Mouse (Mus musculus) layer of hippocampus, adult 2 months (tissue): Measurements from ENCODE around the gene Olfml2b. TPM values are rescaled to one million over a fixed set of nuclear protein-coding genes. Genes with fewer than 3 reads are reported as not detected.

ENCODE experiments used
- DNase-seq, 2 experiments: peaks; one replicate each; pipeline ENCODE4 v3.0.0; 2022; ENCODE audit warnings: low spot score in 2 of 2
- H3K27ac ChIP-seq: fragments of 200-600 bp; 2 replicates; pipeline ENCODE4 v1.8.1; 2022
- H3K4me3 ChIP-seq: fragments of 200-600 bp; 2 replicates; pipeline ENCODE4 v1.8.1; 2022; ENCODE audit warnings: mild to moderate bottlenecking
- CTCF ChIP-seq: fragments of 200-600 bp; conservative IDR thresholded peaks from 2 replicates; pipeline ENCODE4 v1.8.1; 2022; ENCODE audit warnings: antibody characterized with exemption, mild to moderate bottlenecking, moderate library complexity
- total RNA-seq, 2 experiments: library from RNA; stranded (reverse); gene quantifications; 2 replicates each; pipeline ENCODE4 v1.2.3; 2021

The Olfml2b gene
- total RNA-seq, 2 experiments from 2014 or later: 48.7 to 48.8 TPM

DNA sequence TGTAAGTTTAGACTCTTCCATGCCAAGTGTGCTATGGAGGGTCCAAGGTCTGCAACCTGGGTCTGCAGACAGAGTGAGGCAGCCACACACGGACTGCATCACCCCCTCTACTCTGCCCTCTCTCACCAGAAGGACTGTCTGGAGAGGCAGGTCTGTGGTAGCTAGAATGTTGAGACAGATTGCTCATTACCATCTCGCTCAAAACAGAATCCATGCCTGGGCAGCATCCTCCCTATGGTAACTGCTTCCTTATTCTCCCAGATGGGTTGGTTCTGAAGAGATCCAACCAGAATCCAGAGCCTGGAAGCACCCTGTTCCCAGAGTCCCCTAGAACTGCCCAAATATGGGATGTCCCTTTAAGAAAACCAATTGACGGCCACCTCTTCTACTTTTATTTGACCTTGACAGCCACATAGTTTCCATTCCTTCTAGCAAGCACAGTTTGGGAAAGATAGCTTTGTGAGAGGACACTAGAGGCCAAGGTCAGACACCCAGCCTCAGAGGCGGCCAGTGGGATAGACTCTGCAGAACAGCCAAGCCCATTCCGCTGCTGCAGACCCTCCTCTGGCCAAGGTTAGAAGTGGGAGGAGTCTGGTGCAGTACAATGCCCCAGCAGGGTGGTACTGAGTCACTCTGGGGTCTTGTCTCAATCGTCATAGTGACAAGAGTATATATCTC is 6.9 kb downstream of the Olfml2b start:
- H3K4me3 ChIP-seq: no peak overlapping the region
- no peak for TF ChIP-seq CTCF
- no peak for DNase-seq
- peak overlapping the region; percentile 71 for H3K27ac ChIP-seq

DNA sequence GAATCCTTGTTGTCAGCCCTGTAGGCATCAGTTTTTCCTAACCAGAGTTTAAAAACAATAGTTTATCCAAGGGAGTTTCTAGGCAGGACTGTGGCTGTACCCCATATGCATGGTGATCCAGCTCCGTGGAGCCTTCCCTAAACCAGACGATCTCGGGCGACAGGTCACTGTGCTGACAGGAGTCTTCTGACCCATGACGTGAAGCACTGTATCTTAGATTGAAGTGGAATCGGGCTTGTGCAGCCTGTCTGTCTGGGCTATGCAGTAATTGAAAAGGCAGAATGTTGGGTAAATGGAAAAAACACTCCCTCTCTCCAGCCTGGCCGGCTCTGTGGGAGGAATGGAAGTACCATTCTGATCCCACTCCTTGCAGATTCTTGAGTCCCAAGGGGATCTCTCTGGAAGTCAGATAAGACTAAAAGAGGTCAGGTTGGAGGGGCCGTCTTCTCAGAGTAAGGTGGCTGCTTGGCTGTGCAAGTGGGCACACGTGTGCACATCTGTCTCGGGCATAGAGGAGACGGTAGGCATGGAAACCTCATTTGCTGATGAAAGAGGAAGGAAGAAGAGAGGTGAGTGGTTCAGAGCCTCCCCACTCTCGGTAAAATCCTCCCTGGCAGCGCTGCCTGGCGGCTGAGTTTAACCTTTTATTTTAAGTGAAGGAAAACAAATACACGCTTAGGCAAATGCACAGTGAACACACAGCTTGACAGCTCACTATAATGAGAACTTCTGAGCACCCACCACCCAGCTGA is 7.8 kb downstream of the Olfml2b start:
- Histone ChIP-seq H3K4me3 (no peak overlapping the region), H3K27ac (peak overlapping the region; percentile 71)
- TF ChIP-seq CTCF: no peak
- DNase-seq: no peak

DNA sequence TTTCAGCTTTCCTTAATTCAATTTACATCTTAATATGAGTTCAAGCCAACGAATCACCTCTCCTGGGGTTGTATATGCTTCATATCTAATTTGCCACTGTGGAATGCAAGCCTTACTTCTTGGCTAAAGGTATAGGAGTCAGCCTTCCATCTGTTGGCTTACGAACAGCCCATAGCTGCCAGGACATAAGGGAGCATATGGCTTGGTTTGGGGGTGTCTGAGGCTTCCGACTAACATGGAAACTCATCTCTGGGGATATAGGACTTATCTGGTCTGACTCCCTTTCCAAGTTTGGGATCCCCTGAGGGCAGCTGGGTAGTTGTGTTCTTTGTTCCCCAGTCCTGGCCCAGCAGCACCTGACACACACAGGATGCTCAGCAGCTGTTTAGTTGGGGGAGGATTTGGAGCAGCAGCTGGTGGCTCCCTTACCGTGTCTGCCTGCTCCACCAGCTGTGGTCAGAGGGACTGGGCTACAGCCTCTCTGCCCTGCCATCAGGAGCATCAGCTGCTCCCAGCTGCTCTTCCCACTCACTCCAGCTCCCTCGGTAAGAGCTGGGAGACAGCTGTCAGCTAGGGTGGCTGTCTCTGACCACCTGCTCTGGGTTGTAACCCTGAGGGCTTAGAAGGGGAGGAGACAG is 11.1 kb downstream of the Olfml2b start:
- TF ChIP-seq CTCF: no peak
- Histone ChIP-seq H3K27ac (peak overlapping the region; percentile 62), H3K4me3 (no peak overlapping the region)
- no peak for DNase-seq

- no peak for DNase-seq
- Histone ChIP-seq H3K27ac (peak overlapping the region; percentile 62; the same call in 1 of the 2 replicates), H3K4me3 (no peak overlapping the region)
- TF ChIP-seq CTCF: no peak
Measured at GRCm38 (mm10) chr1:170656518-170657227, 12.3 kb downstream of the Olfml2b start.

DNA sequence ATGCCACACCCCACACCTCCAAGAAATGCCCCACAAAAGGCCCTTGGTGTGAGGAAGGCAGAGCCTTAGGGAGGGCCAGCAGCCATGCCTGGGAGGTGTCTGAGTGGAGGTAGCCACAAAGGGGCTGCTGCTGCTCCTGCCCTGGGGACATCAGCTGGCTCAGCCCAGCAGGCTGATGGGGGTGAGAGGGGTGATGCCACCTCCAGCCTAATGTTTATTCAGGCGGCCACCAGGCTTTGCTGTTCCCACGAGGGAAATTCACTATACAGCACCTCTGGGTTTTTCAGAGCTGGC is 12.8 kb downstream of the Olfml2b start:
- DNase-seq: no peak
- peak overlapping the region; percentile 62; the same call in 1 of the 2 replicates for H3K27ac ChIP-seq
- no peak for TF ChIP-seq CTCF
- H3K4me3 ChIP-seq: no peak overlapping the region

- H3K4me3 ChIP-seq: no peak overlapping the region
- no peak for TF ChIP-seq CTCF
Measured at GRCm38 (mm10) chr1:170657643-170658314, 13.4 kb downstream of the Olfml2b start.

GRCm38 (mm10) chr1:170659260-170659659 is 14.9 kb downstream of the Olfml2b start:
- DNase-seq: no peak
- no peak for TF ChIP-seq CTCF
- H3K4me3 ChIP-seq: no peak overlapping the region
- H3K27ac ChIP-seq: no peak overlapping the region

More at GRCm38 (mm10) chr1:170657643-170658314, 13.4 kb downstream of the Olfml2b start:
- peak overlapping the region; percentile 62; the same call in 1 of the 2 replicates for H3K27ac ChIP-seq
- DNase-seq: no peak

DNA sequence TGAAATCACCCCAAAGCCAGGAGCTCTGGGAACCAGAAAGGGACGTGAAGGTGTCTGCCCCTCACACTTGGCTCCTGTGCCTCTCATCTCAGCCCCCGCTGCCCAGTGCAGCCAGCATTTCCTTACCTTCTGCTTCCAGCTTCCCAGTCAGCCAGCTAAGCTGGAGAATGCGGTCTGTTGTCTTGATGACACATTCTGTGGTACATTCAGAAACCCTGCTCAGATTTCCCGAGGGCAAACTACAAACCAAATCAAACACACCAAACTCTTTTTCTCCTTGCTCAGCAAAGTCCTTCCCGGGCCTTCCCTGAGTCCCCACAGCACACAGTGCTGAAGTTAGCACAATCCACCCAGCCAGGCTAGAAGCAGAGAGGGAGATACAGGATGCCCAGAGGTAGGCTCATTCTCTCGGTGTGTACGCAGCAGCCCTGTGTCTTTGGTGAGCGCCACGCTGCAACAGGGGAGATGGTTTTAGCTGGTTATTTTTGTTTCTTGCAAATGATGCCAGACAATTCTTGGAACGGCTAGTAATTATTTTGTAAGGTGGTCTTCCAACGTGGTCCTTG is 20.4 kb downstream of the Olfml2b start:
- DNase-seq: no peak

GRCm38 (mm10) chr1:170665200-170665599 is 20.9 kb downstream of the Olfml2b start:
- DNase-seq: no peak
- Histone ChIP-seq H3K27ac (peak overlapping the region; percentile 60), H3K4me3 (no peak overlapping the region)
- TF ChIP-seq CTCF: no peak

More for the DNA sequence above, 20.4 kb downstream of the Olfml2b start:
- no peak for TF ChIP-seq CTCF
- Histone ChIP-seq H3K4me3 (no peak overlapping the region), H3K27ac (peak overlapping the region; percentile 60)

DNA sequence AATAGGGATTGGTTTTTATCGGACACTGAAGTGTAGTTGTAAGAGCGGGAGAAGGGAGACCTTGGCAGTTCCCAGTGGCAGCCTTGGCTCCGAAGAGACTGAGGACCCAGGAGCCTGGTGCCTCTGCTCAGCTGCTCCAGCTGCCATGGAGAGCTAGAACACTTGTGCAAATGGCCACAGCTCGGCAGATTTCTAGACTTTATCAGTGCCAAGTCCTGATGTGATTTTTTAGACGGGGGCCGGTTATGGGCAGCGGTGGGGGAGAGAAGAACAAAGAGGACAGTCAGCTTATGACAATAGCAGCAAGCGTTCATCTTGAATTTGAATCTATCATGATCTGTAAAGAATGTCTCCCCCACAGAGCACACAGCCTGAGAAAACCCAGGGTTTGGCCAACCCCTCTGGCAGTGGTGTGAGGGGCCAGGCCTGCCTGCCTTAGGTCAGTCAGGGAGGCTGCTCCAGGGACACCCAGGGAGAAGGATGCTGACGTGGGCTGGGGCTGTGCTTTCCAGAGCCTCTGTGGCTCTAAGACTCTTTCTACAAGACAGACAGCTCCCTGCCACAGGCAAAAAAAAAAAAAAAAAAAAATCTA is 29.9 kb downstream of the Olfml2b start:
- peak overlapping the region; percentile 77 for H3K27ac ChIP-seq
- DNase-seq: no peak
- H3K4me3 ChIP-seq: no peak overlapping the region
- no peak for TF ChIP-seq CTCF

DNA sequence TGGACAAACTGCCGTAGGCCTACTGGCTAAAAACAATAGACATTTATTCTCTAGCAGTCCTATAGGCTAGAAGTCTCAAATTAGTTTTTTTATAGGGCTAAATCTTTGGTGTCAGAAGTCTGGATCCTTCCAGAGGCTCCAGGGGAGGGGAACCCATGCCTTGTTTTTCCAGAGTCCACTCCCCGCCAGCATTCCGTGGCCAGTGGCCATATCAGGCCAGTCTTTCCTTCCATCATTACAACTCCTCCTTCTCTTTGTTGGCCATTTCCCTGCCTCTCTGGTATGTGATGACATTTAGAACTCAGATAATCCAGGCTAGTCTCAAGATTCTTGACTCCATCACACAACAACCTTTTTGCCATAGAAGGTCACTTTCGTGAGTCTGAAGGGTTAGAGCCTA is 33.3 kb downstream of the Olfml2b start:
- no peak for DNase-seq

DNA sequence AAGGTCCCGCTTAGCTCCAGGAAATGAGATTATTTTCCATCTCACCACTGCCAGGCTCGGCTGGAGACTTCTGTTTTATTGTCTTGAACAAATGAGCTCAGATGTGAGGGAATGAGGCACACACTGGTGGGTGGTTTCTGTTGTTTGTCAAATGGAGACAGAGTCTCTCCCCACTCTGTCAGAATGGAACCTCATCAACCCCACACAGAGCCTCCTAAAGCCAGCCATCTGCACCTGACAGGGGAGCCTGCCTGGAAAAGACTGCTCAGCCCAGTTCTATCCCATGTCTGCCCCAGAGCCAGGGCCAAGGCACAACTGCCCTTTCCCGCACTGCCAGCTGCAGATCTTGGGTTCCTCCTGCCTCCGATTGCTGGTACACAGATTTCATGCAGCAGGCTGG is 34.5 kb downstream of the Olfml2b start:
- Histone ChIP-seq H3K27ac (peak overlapping the region; percentile 93), H3K4me3 (no peak overlapping the region)
- peak; percentile 34 to 38 for DNase-seq
- TF ChIP-seq CTCF: no peak

More for the DNA sequence above, 33.3 kb downstream of the Olfml2b start:
- TF ChIP-seq CTCF: no peak
- H3K27ac ChIP-seq: peak overlapping the region; percentile 93
- H3K4me3 ChIP-seq: no peak overlapping the region
